Mouse (Mus musculus) liver, embryonic 13.5 days (tissue): ENCODE data around the gene Scgb2b11. TPM values are rescaled to one million over a fixed set of nuclear protein-coding genes. Genes with fewer than 3 reads are reported as not detected.
"Not testable (repeated sequence)": the region's sequence is repeated elsewhere in the genome, so short reads cannot be mapped to it uniquely, and the experiment has no call there.

ENCODE experiments used
- ATAC-seq: fragments of 200-750 bp; cut with Nextera tagmentation; 2 replicates; pipeline ENCODE4 v1.8.0; 2017; ENCODE audit warnings: low read depth, mild to moderate bottlenecking, moderate number of reproducible peaks, moderate library complexity
- DNase-seq: peaks from one replicate; pipeline ENCODE4 v3.0.0; 2022
- H3K27ac ChIP-seq: fragments of 300-500 bp; sonication (generic); 2 replicates; pipeline ENCODE4 v1.5.1; 2015; ENCODE audit warnings: moderate library complexity, mild to moderate bottlenecking, inconsistent platforms
- H3K27me3 ChIP-seq: fragments of 300-500 bp; sonication (generic); 2 replicates; pipeline ENCODE4 v1.6.1; 2015; ENCODE audit warnings: mild to moderate bottlenecking, inconsistent platforms
- H3K36me3 ChIP-seq: fragments of 300-500 bp; sonication (generic); 2 replicates; pipeline ENCODE4 v1.6.1; 2015; ENCODE audit warnings: mild to moderate bottlenecking, inconsistent platforms
- H3K4me1 ChIP-seq: fragments of 300-500 bp; sonication (generic); replicated peaks from 2 replicates; pipeline ENCODE4 v1.6.1; 2015; ENCODE audit warnings: inconsistent platforms
- H3K4me2 ChIP-seq: fragments of 300-500 bp; sonication (generic); 2 replicates; pipeline ENCODE4 v1.6.1; 2015; ENCODE audit warnings: inconsistent platforms, mild to moderate bottlenecking, moderate library complexity
- H3K4me3 ChIP-seq: fragments of 300-500 bp; sonication (generic); replicated peaks from 2 replicates; pipeline ENCODE4 v1.5.1; 2015; ENCODE audit warnings: mild to moderate bottlenecking, inconsistent platforms
- H3K9ac ChIP-seq: fragments of 300-500 bp; sonication (generic); 2 replicates; pipeline ENCODE4 v1.6.1; 2015; ENCODE audit warnings: mild to moderate bottlenecking, inconsistent platforms
- H3K9me3 ChIP-seq: fragments of 300-500 bp; sonication (generic); replicated peaks from 2 replicates; pipeline ENCODE4 v1.6.1; 2016; ENCODE audit warnings: inconsistent platforms
- WGBS: fragments of 180-500 bp; shearing (Covaris S2); methylation state at CpG from one replicate; pipeline ENCODE4 v1.1.7; 2015; ENCODE audit not compliant: insufficient replicate concordance; 5-methylcytosine and 5-hydroxymethylcytosine counted together
- polyA plus RNA-seq: library from polyadenylated mRNA; unstranded; fragments of >200 nt; fragmentation: Nextera tagmentation; extraction: Ambion mirVana; gene quantifications from 2 replicates; pipeline ENCODE4 v1.2.1, GENCODE M21; 2015

Scgb2b11 gene
- polyA plus RNA-seq: not detected in 2 replicates

DNA sequence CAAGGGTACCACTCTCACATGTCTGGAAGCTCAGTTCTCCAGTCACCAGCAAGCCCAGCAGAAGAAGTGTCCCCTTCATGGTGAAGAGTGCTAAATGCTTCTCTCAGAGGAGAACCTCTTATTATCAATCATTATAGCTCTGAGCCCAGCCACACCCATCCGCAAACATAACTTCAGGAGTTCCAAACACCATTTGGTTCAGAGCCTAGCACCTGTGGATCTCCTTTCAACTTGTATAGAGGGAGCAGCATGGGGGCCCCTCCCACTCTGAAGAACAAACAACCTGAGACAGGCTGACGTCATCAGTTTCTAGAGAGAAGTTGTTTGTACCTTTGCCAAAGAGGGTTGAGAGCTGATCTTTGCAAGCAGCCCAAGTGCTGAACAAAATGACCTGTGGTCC lies at the start of gene Scgb2b11:
Gene Scgb2b11, minus strand, starts transcription at position 101 of the 400 bp plus-strand sequence.
- 69% methylated on average over 2 of the region's 2 CpGs for WGBS
- H3K4me1 ChIP-seq, H3K4me2 ChIP-seq, H3K27me3 ChIP-seq, H3K9ac ChIP-seq, H3K4me3 ChIP-seq, ATAC-seq, H3K9me3 ChIP-seq, H3K27ac ChIP-seq, H3K36me3 ChIP-seq, DNase-seq: not testable (repeated sequence)

DNA sequence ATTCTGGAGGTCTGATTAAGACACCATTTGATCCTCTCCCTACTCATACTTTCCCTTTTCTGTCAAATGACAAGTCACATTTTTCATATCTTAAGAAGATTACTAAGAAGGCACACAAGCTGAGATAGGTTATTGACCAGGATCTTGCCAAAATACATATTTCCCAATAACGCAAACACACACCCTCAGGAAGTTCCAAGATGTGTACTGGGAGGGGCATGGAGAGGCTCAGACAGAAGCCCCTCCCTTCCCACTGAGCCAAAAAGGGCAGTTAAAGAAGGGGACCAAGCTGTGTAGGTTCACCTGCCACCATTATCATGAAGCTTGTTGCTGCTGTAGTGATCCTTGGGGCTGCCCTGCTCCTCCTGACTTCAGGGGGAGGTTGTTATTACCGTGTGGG lies 11.6 kb upstream of the Scgb2b11 start, which contains the start of gene Scgb1b11:
Gene Scgb1b11, plus strand, starts transcription at position 301 of the 400 bp plus-strand sequence.
- DNase-seq, H3K27me3 ChIP-seq, H3K9ac ChIP-seq, H3K4me2 ChIP-seq, H3K36me3 ChIP-seq, H3K27ac ChIP-seq, ATAC-seq, H3K9me3 ChIP-seq, H3K4me3 ChIP-seq, H3K4me1 ChIP-seq: not testable (repeated sequence)
- WGBS: no CpG with 5 or more reads among the region's 2 CpGs

Other genes with a start within 250 kb of the Scgb2b11 start
- gene Scgb1b10, start 110.3 kb downstream of the Scgb2b11 start, polyA plus RNA-seq: not detected in 2 replicates
- not detected in 2 replicates for gene Scgb1b11, start 11.7 kb upstream of the Scgb2b11 start, polyA plus RNA-seq
- gene Scgb2b12, start 116.1 kb upstream of the Scgb2b11 start, polyA plus RNA-seq: not detected in 2 replicates
- gene Scgb1b12, start 123.0 kb upstream of the Scgb2b11 start, polyA plus RNA-seq: not detected in 2 replicates
- gene Scgb1b29, start 230.4 kb upstream of the Scgb2b11 start, polyA plus RNA-seq: not detected in 2 replicates